Mouse (Mus musculus) midbrain, embryonic 16.5 days (tissue): Measurements from ENCODE around the gene Ferd3l. TPM values are rescaled to one million over a fixed set of nuclear protein-coding genes. Genes with fewer than 3 reads are reported as not detected.

Source experiments
- ATAC-seq: fragments of 200-750 bp; cut with Nextera tagmentation; 2 replicates; pipeline ENCODE4 v1.8.0; 2017; ENCODE audit warnings: moderate TSS enrichment
- H3K27ac ChIP-seq: fragments of 300-500 bp; sonication (generic); 2 replicates; pipeline ENCODE4 v1.5.1; 2014; ENCODE audit warnings: mild to moderate bottlenecking, low read length, mixed read lengths
- H3K27me3 ChIP-seq: fragments of 300-500 bp; sonication (generic); 2 replicates; pipeline ENCODE4 v1.6.1; 2014; ENCODE audit warnings: low read depth, low read length, mixed read lengths; ENCODE audit not compliant: control insufficient read depth, insufficient read depth
- H3K36me3 ChIP-seq: fragments of 300-500 bp; sonication (generic); 2 replicates; pipeline ENCODE4 v1.6.1; 2014; ENCODE audit warnings: mild to moderate bottlenecking, low read length, moderate library complexity, mixed read lengths; ENCODE audit not compliant: control insufficient read depth, insufficient read depth
- H3K4me1 ChIP-seq: fragments of 300-500 bp; sonication (generic); 2 replicates; pipeline ENCODE4 v1.6.1; 2014; ENCODE audit warnings: mild to moderate bottlenecking, low read length, mixed read lengths; ENCODE audit not compliant: control insufficient read depth, insufficient read depth
- H3K4me2 ChIP-seq: fragments of 300-500 bp; sonication (generic); 2 replicates; pipeline ENCODE4 v1.6.1; 2014; ENCODE audit warnings: mild to moderate bottlenecking, low read length, mixed read lengths
- H3K4me3 ChIP-seq: fragments of 300-500 bp; sonication (generic); 2 replicates; pipeline ENCODE4 v1.5.1; 2014; ENCODE audit warnings: low read depth, mild to moderate bottlenecking, low read length, moderate library complexity, mixed read lengths
- H3K9ac ChIP-seq: fragments of 300-500 bp; sonication (generic); 2 replicates; pipeline ENCODE4 v1.6.1; 2014; ENCODE audit warnings: low read depth, low read length, mixed read lengths
- H3K9me3 ChIP-seq: fragments of 300-500 bp; sonication (generic); replicated peaks from 2 replicates; pipeline ENCODE4 v1.6.1; 2014; ENCODE audit warnings: mild to moderate bottlenecking, low read length, mixed read lengths; ENCODE audit not compliant: control insufficient read depth, poor library complexity, severe bottlenecking
- WGBS: fragments of 180-500 bp; shearing (Covaris S2); extraction: QIAGEN DNeasy Blood & Tissue Kit; methylation state at CpG from one replicate; pipeline ENCODE4 v1.1.7; 2014; 5-methylcytosine and 5-hydroxymethylcytosine counted together
- polyA plus RNA-seq: library from polyadenylated mRNA; unstranded; fragments of >200 nt; fragmentation: Nextera tagmentation; extraction: Ambion mirVana; gene quantifications from 2 replicates; pipeline ENCODE4 v1.2.1, GENCODE M21; 2015

Ferd3l gene
- 0.43 and 1.3 TPM in 2 replicates for polyA plus RNA-seq

DNA sequence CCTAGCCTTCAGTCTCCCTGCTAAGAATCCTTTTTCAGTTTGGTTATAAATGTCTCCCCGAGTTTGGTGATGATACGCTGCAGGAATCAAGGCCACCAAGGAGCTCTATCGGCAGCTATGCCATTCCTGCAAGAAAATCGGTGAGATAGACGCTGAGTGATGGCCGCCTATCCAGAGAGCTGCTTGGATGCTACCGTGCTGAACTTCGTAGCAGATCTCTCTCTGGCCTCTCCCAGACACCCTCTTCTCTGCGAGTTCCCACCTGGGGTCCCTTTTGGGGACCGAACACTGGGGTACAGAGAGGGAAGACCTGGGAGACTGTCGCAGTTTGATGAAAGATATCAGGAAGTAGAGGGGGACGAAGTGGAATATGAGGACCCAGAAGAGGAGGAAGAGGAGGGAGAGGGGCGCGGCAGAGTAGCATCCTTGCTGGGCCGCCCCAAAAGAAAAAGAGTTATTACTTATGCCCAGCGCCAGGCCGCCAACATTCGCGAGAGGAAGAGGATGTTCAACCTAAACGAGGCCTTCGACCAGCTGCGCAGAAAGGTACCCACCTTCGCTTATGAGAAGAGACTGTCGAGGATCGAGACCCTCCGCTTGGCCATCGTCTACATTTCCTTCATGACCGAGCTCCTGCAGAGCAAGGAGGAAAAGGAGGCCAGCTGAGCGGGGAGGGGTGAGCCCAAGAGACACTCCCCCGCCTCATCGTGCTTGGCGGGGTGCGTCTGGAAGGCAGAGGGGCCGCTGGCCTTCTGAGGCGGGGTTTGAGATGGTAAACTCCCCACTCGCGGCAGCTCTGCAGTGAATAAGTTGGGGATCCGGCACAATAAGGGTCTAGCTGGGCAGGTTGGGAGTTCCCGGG lies at the start of gene Ferd3l:
Gene Ferd3l, plus strand, starts transcription at position 95 of the 862 bp plus-strand sequence.
- Histone ChIP-seq H3K27me3 (peaks cover 10% of the 10 kb centered on the region), H3K27ac (no peak within 1 kb of the TSS), H3K36me3 (no peaks in the 10 kb centered on the region), H3K4me3 (peak within 1 kb of the TSS; percentile 32), H3K4me2 (peak within 1 kb of the TSS; percentile 62), H3K9me3 (no peaks in the 10 kb centered on the region), H3K9ac (peak within 1 kb of the TSS; percentile 53), H3K4me1 (peaks cover 8% of the 10 kb centered on the region)
- ATAC-seq, result peak; percentile 42; the same call in 1 of the 2 replicates
- WGBS, result under 1% methylated on average over 39 of the region's 39 CpGs

DNA sequence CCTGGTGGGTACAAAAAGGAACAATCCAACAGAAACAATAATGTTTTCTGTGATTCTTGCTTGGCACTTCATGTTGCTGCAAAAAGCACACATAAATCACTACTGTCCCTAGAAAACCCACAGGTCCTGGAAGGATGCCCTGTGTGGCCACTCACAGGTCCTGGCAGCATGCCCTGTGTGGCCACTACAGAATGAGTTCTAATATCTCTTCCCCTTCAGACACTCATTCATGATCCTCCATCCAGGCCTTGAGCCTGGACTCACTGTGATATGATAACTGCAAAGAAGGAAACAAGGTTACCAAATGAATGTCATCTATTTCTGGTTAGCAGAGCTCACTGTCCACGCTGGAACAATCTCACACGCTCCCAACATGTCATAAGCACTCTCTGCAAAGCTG lies 34.3 kb upstream of the Ferd3l start:
- no peak overlapping the region for H3K4me3 ChIP-seq
- no peak for ATAC-seq
- H3K27me3 ChIP-seq, result no peaks in the 10 kb centered on the region
- 79% methylated on average over 2 of the region's 2 CpGs for WGBS
- no peaks in the 10 kb centered on the region for H3K36me3 ChIP-seq
- H3K4me1 ChIP-seq, result no peaks in the 10 kb centered on the region
- no peak overlapping the region for H3K9ac ChIP-seq
- H3K4me2 ChIP-seq, result no peak overlapping the region
- no peak overlapping the region for H3K27ac ChIP-seq
- no peaks in the 10 kb centered on the region for H3K9me3 ChIP-seq

DNA sequence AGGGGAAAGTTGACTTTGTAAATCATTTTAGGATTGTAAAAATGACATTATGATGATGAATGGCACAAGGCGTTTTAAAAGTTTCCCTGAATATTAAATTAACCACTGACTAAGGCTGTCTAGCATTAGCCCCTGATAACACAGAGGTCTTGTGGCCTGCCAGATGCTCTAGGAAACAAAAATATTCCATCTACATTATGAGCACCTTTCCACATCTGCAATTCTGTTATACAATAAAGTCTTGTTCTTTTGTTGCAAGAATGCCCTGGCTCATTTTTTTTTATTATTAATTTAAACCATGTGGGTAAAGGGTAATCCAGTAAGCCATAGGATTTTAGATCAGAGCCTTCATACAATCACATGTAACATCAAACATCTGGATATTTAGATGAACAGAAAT lies 33.6 kb upstream of the Ferd3l start:
- ATAC-seq, result no peak
- Histone ChIP-seq H3K4me1 (no peaks in the 10 kb centered on the region), H3K4me2 (no peak overlapping the region), H3K27me3 (no peaks in the 10 kb centered on the region), H3K27ac (no peak overlapping the region), H3K9me3 (no peaks in the 10 kb centered on the region), H3K36me3 (no peaks in the 10 kb centered on the region), H3K4me3 (no peak overlapping the region), H3K9ac (no peak overlapping the region)
- WGBS, result 86% methylated on average over 1 of the region's 1 CpGs

DNA sequence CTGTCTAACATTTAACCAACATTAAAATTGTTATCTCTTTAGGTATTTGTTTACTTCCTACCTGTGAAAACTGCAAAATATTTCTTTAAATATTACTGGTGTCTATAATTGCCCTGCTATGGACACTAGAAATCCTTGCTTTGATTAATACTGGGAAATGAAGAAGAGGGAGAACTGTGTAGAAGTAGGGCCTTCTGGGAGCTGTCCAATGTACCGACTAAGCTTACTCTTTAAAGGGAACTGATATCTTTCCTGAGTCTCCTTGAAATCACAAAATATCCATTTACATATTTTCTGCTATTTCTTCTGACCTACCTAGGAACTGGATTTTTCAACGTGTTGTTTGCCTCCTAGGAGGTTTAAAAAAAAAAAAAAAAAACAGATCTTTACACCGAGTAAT lies 1.5 kb upstream of the Ferd3l start:
- no peak for ATAC-seq
- WGBS, result 14% methylated on average over 3 of the region's 3 CpGs

DNA sequence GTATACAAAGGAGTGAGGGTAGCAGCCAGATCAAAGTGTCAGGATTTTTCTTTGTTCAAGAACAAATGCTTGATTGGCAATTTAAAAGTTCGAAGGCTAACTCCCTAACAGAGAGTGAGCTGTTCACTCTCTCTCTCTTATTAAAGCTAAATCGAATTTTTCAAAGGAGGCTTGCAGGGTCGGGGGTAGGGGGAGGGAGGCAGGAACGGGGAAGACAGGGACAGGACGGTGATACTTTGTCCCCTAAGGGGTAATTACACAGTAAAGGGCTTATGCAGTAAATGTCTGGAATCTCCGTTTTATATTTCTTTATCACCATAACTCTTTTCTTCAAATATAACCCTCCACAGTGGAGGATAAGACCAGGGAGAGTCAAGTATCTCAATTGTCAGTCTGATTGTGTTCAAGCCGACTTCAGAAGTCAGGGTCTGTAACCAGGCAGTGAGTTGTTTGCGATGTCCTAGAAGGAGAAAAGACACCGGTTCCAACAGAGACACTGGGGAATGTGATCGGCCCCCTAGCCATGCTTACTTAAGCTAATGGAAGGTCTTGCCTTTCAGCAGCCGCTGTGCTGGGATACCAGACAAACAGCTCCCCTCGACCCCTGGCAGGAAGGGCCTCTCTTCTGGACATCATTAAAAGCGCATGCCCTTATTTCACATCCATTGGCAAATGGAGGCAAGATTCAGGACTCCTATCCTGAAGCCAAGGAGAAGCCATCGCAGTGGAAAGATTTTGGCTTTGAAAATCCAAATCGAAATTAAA lies 709 bp upstream of the Ferd3l start:
- no peaks in the 10 kb centered on the region for H3K9me3 ChIP-seq
- no peaks in the 10 kb centered on the region for H3K36me3 ChIP-seq
- H3K27me3 ChIP-seq, result peaks cover 10% of the 10 kb centered on the region
- H3K4me1 ChIP-seq, result peaks cover 8% of the 10 kb centered on the region
- no peak for ATAC-seq
- no peak overlapping the region for H3K4me3 ChIP-seq
- 1% methylated on average over 15 of the region's 15 CpGs for WGBS
- peak overlapping the region; percentile 62 for H3K4me2 ChIP-seq
- no peak overlapping the region for H3K27ac ChIP-seq
- no peak overlapping the region for H3K9ac ChIP-seq

More for the DNA sequence above, 1.5 kb upstream of the Ferd3l start:
- Histone ChIP-seq H3K27ac (no peak overlapping the region), H3K4me3 (no peak overlapping the region), H3K9ac (no peak overlapping the region), H3K27me3 (peaks cover 10% of the 10 kb centered on the region), H3K4me2 (no peak overlapping the region), H3K9me3 (no peaks in the 10 kb centered on the region), H3K4me1 (peaks cover 8% of the 10 kb centered on the region), H3K36me3 (no peaks in the 10 kb centered on the region)

DNA sequence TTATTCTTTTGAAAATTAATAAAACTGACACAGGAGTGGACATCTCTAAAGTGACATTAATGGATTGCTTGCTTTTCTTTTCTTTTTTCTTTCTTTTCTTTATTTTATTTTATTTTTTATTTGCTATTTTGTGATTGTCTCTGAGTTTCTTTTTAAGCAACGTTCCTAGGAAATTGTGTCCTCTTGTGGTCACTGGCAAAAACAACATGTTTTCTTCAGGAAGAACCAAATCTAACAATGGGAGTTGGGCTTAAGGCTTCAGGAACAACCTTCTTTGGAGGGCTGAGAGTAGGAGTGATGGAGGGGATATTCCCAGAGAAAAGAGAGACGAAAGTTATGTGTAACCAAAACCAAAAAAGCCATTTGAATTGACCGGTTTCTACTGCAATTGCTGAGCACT lies 24.6 kb downstream of the Ferd3l start:
- 7% methylated on average over 3 of the region's 3 CpGs for WGBS
- no peak for ATAC-seq

DNA sequence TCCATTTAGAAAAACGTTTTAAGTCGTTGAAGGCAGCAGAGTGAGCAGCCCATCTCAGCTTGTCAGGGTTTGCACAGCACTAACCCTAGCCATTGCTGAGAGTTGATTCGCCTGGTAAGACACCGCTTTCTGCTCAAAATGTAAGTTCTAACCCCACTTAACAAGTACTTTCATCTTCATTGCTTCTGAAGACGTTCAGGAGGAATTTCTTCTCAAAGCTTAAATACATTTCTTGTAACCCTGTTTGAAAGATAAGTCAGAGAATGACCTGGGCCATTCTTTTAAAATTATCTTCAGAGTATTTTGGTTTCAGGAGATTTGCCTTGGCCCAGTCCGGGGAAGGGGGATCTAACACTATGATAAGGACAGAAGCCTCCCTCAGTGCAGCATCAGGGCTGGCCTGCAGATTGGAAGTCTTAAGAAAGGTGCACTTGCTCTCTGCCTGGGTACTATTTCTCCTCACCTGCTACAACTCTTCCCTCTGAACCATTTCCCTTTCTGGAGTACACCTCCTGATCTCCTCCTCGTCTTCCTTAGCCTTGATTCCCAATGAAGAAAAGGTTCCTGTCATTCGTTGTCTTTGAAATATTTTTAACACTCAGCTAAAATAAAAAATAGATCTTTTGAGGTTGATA lies 26.8 kb downstream of the Ferd3l start:
- H3K9me3 ChIP-seq, result no peaks in the 10 kb centered on the region
- peaks cover 44% of the 10 kb centered on the region for H3K27me3 ChIP-seq
- H3K9ac ChIP-seq, result no peak overlapping the region
- no peak for ATAC-seq
- peaks cover 19% of the 10 kb centered on the region for H3K4me1 ChIP-seq
- WGBS, result 8% methylated on average over 8 of the region's 8 CpGs
- H3K4me3 ChIP-seq, result no peak overlapping the region
- H3K27ac ChIP-seq, result no peak overlapping the region
- no peak overlapping the region for H3K4me2 ChIP-seq
- H3K36me3 ChIP-seq, result no peaks in the 10 kb centered on the region

More for the DNA sequence above, 24.6 kb downstream of the Ferd3l start:
- Histone ChIP-seq H3K27ac (no peak overlapping the region), H3K4me3 (no peak overlapping the region), H3K9me3 (no peaks in the 10 kb centered on the region), H3K4me2 (no peak overlapping the region), H3K36me3 (no peaks in the 10 kb centered on the region), H3K27me3 (peaks cover 33% of the 10 kb centered on the region), H3K9ac (no peak overlapping the region), H3K4me1 (peaks cover 9% of the 10 kb centered on the region)

DNA sequence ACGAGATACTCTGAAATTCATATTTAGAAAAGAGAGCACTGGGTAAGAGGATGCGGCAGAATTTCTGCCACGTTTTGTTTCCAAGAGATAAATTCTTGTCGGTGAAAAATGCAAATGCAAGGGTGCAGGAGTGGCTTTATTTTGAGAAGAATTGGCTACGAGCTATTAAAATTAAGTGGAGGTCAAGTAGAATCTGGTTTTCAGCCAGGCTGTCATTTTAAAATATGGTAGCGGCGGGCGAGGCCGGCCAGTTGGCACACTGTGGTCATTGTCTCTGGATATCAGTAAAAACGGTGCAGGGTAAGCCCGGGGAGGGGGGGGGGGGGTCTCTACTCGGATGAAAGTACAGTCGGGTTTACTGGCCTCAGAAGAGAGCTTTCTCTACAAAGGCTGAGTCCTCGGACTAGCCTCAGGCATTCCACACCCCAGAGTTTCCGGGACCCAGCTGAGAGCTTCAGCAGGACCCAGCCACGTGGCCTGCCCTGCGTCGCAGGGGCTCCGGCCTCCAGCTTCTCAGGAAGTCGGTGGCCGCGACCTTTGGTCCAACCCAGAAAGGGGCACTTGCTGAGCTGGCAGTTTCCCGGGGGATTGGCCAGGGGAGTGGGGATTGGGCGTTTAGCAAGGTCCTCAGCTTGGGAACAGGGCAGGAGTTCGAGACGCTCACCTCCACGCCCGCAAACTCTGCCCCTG lies 27.5 kb downstream of the Ferd3l start:
- Histone ChIP-seq H3K4me1 (peaks cover 19% of the 10 kb centered on the region), H3K27me3 (peaks cover 44% of the 10 kb centered on the region), H3K36me3 (no peaks in the 10 kb centered on the region), H3K27ac (no peak overlapping the region), H3K9ac (no peak overlapping the region), H3K4me2 (no peak overlapping the region), H3K9me3 (no peaks in the 10 kb centered on the region), H3K4me3 (no peak overlapping the region)
- no peak for ATAC-seq
- 2% methylated on average over 28 of the region's 28 CpGs for WGBS
